Mouse (Mus musculus): ENCODE results near the gene Serac1. TPM values are rescaled to one million over a fixed set of nuclear protein-coding genes. Genes with fewer than 3 reads are reported as not detected.

The Serac1 gene
- polyA plus RNA-seq, 2 experiments = 5.0 to 12.4 TPM

GRCm38 (mm10) chr17:6001389-6001788 lies 78.2 kb downstream of the Serac1 start:
- H3K36me3 ChIP-seq (ENCODE audit: control insufficient read depth, insufficient read depth, low read length) = no peaks in the 10 kb centered on the region
- no peak overlapping the region for H3K9ac ChIP-seq (ENCODE audit: low read depth, low read length, severe bottlenecking)
- H3K4me1 ChIP-seq (ENCODE audit: control insufficient read depth, insufficient read depth, low read length) = peaks cover 13% of the 10 kb centered on the region
- H3K27ac ChIP-seq (replicated peaks; ENCODE audit: low read depth, low read length) = no peak overlapping the region
- no peaks in the 10 kb centered on the region for H3K9me3 ChIP-seq (ENCODE audit: control insufficient read depth, low read length)
- no peak overlapping the region for H3K4me2 ChIP-seq (replicated peaks; ENCODE audit: low read depth, low read length, severe bottlenecking)
- ATAC-seq (ENCODE audit: low FRiP score, low read depth) = no peak
- 68% methylated on average over 6 of the region's 6 CpGs for WGBS
- H3K27me3 ChIP-seq (ENCODE audit: control insufficient read depth, insufficient read depth, low read length) = no peaks in the 10 kb centered on the region
- H3K4me3 ChIP-seq (replicated peaks; ENCODE audit: low read length) = no peak overlapping the region
- DNase-seq (ENCODE audit: low spot score) = no peak
- no peak for TF ChIP-seq POLR2A (IDR thresholded peaks at IDR 0.05; ENCODE audit: borderline replicate concordance, extremely low read depth, insufficient read depth, insufficient read length)

- no peak overlapping the region for H3K4me3 ChIP-seq (replicated peaks; ENCODE audit: low read length)
- WGBS = 85% methylated on average over 8 of the region's 8 CpGs
- DNase-seq (ENCODE audit: low spot score) (no peak), ATAC-seq (ENCODE audit: low FRiP score, low read depth) (no peak)
- H3K27me3 ChIP-seq (ENCODE audit: control insufficient read depth, insufficient read depth, low read length) = no peaks in the 10 kb centered on the region
- H3K4me1 ChIP-seq (ENCODE audit: control insufficient read depth, insufficient read depth, low read length) = peaks cover 8% of the 10 kb centered on the region; the same call in 1 of the 2 replicates
- TF ChIP-seq POLR2A (IDR thresholded peaks at IDR 0.05; ENCODE audit: borderline replicate concordance, extremely low read depth, insufficient read depth, insufficient read length) = no peak
- no peaks in the 10 kb centered on the region for H3K36me3 ChIP-seq (ENCODE audit: control insufficient read depth, insufficient read depth, low read length)
- no peak overlapping the region for H3K27ac ChIP-seq (replicated peaks; ENCODE audit: low read depth, low read length)
- H3K9ac ChIP-seq (ENCODE audit: low read depth, low read length, severe bottlenecking) = no peak overlapping the region
- H3K4me2 ChIP-seq (replicated peaks; ENCODE audit: low read depth, low read length, severe bottlenecking) = no peak overlapping the region
- no peaks in the 10 kb centered on the region for H3K9me3 ChIP-seq (ENCODE audit: control insufficient read depth, low read length)
Measured at GRCm38 (mm10) chr17:6000864-6001319, 78.6 kb downstream of the Serac1 start.

DNA sequence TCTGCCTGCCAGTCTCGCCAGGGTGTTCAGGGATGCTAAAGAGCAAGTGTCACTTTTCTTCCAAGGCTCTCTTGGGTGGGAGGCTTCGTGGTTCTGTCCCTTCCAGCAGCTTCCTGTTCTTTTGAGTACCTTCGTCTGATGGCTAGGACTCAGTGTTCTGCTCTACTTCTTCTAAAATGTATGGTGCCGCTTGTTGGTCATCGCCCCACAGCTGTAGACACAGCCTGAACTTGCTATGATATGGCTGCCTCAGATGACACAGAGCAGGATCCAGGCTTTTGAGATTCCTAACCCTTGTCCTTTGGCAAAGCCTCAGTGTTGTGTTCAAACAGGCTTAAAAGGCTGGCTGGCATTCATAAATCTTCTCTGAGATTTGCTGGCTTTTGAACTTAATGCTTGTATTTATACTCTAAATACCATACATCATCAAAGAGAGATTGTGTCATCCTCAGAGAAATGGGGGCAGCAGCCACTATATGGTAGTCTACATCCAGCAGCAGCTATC lies 80.5 kb downstream of the Serac1 start:
- ATAC-seq (ENCODE audit: low FRiP score, low read depth) = no peak
- H3K4me3 ChIP-seq (replicated peaks; ENCODE audit: low read length) = no peak overlapping the region
- no peak for DNase-seq (ENCODE audit: low spot score)
- H3K4me1 ChIP-seq (ENCODE audit: control insufficient read depth, insufficient read depth, low read length) = 0 out of 2 replicates have a peak, but pooled peaks cover 3% of the 10 kb centered on the region
- H3K27me3 ChIP-seq (ENCODE audit: control insufficient read depth, insufficient read depth, low read length) = no peaks in the 10 kb centered on the region
- no peak for TF ChIP-seq POLR2A (IDR thresholded peaks at IDR 0.05; ENCODE audit: borderline replicate concordance, extremely low read depth, insufficient read depth, insufficient read length)
- H3K4me2 ChIP-seq (replicated peaks; ENCODE audit: low read depth, low read length, severe bottlenecking) = no peak overlapping the region
- H3K36me3 ChIP-seq (ENCODE audit: control insufficient read depth, insufficient read depth, low read length) = no peaks in the 10 kb centered on the region
- H3K9ac ChIP-seq (ENCODE audit: low read depth, low read length, severe bottlenecking) = no peak overlapping the region
- no peak overlapping the region for H3K27ac ChIP-seq (replicated peaks; ENCODE audit: low read depth, low read length)
- H3K9me3 ChIP-seq (ENCODE audit: control insufficient read depth, low read length) = no peaks in the 10 kb centered on the region
- 74% methylated on average over 5 of the region's 5 CpGs for WGBS

DNA sequence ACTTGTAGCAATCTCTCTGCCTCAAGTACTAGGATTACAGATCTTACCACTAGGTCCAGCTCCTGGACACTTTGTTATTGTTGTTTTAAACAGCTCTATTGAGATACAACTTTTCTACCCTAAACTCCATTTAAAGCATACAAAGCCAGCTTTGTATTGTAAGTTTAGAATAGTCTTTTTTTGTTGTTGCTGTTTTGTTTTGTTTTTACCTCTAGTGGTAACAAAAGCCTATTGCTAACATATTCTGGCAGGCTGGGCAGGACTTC lies 81.4 kb downstream of the Serac1 start:
- H3K9ac ChIP-seq (ENCODE audit: low read depth, low read length, severe bottlenecking) = no peak overlapping the region
- H3K27me3 ChIP-seq (ENCODE audit: control insufficient read depth, insufficient read depth, low read length) = no peaks in the 10 kb centered on the region
- no peak overlapping the region for H3K27ac ChIP-seq (replicated peaks; ENCODE audit: low read depth, low read length)
- TF ChIP-seq POLR2A (IDR thresholded peaks at IDR 0.05; ENCODE audit: borderline replicate concordance, extremely low read depth, insufficient read depth, insufficient read length) = no peak
- no peak overlapping the region for H3K4me2 ChIP-seq (replicated peaks; ENCODE audit: low read depth, low read length, severe bottlenecking)
- 0 out of 2 replicates have a peak, but pooled peaks cover 3% of the 10 kb centered on the region for H3K4me1 ChIP-seq (ENCODE audit: control insufficient read depth, insufficient read depth, low read length)
- H3K36me3 ChIP-seq (ENCODE audit: control insufficient read depth, insufficient read depth, low read length) = no peaks in the 10 kb centered on the region
- ATAC-seq (ENCODE audit: low FRiP score, low read depth) = no peak
- no peak overlapping the region for H3K4me3 ChIP-seq (replicated peaks; ENCODE audit: low read length)
- no peak for DNase-seq (ENCODE audit: low spot score)
- no peaks in the 10 kb centered on the region for H3K9me3 ChIP-seq (ENCODE audit: control insufficient read depth, low read length)

DNA sequence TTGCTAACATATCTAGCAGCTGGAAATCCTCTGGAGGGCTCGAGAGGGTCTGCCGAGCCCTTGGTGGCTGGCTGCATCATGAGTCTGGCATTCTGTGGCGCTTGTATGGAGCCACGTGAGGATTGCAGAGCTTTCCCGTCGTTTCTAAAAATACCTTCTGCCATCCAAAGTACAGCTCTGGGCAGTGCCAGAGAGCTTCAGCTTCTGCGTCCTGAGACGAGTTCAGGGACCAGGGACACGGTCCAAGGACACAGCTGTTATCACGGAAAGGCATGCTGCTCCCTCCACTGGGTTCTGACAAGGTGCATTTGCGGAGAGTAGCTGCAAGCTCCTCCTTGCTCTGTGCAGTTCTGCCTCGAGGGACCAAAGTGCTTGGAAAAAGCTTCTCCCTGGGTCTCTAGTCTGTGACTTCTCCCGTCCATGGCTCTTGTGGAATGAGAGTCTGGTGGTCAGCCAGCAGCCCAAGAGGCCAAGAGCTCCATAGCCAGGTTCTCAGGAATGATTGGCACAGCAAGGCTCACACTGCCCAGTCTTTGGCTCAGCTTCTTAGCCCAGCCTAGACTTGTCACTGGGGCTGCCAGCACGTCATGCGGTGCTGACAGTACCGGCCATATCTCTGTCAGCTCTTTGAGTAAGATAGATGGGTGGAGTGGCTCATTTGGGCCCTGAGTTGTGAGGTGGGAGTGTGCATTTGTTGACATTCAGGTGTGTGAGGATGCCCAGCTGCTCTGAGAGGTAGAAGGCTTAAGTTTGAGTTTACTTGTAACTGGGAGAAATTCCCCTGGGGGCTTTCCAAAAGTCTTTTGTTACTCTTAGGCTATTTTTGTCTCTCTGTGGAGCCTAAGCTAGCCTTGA lies 81.9 kb downstream of the Serac1 start:
- 74% methylated on average over 16 of the region's 16 CpGs for WGBS
- Histone ChIP-seq H3K36me3 (ENCODE audit: control insufficient read depth, insufficient read depth, low read length) (no peaks in the 10 kb centered on the region), H3K27ac (replicated peaks; ENCODE audit: low read depth, low read length) (no peak overlapping the region), H3K4me2 (replicated peaks; ENCODE audit: low read depth, low read length, severe bottlenecking) (no peak overlapping the region), H3K9me3 (ENCODE audit: control insufficient read depth, low read length) (no peaks in the 10 kb centered on the region), H3K4me1 (ENCODE audit: control insufficient read depth, insufficient read depth, low read length) (0 out of 2 replicates have a peak, but pooled peaks cover 3% of the 10 kb centered on the region), H3K4me3 (replicated peaks; ENCODE audit: low read length) (no peak overlapping the region), H3K27me3 (ENCODE audit: control insufficient read depth, insufficient read depth, low read length) (no peaks in the 10 kb centered on the region), H3K9ac (ENCODE audit: low read depth, low read length, severe bottlenecking) (no peak overlapping the region)
- no peak for ATAC-seq (ENCODE audit: low FRiP score, low read depth)
- DNase-seq (ENCODE audit: low spot score) = no peak
- no peak for TF ChIP-seq POLR2A (IDR thresholded peaks at IDR 0.05; ENCODE audit: borderline replicate concordance, extremely low read depth, insufficient read depth, insufficient read length)

All from limb, embryonic 14.5 days (tissue).